Mouse (Mus musculus): Measurements from ENCODE around the gene H2-Q4.

DNA sequence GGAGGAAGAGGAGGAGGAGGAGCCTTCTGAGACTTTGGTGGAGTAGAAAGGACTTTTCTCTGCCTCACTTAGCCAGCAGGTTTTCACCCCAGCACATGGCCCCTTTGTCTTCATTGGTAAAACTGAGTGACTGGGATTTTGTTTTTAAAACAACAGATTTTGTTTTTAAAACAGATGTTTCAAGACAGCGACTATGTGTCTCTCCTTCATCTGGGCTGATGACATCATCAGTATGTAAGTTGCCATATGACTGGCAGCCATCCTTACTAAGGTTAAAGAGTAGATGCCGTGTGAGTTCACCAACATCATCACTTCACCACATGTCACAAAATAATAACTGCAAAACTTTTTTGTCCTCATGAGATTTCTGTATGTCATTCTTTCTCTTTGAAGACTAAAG lies 25.3 kb upstream of the H2-Q4 start:
- TF ChIP-seq CTCF (conservative IDR thresholded peaks at IDR 0.05; ENCODE audit: insufficient read depth, insufficient read length, low read depth, low read length) (no peak), POLR2A (IDR thresholded peaks at IDR 0.05; ENCODE audit: low read depth, low read length) (no peak)

Measured in kidney, adult 2 months (tissue).